Mouse (Mus musculus): ENCODE measurements around the gene Cabp7.

DNA sequence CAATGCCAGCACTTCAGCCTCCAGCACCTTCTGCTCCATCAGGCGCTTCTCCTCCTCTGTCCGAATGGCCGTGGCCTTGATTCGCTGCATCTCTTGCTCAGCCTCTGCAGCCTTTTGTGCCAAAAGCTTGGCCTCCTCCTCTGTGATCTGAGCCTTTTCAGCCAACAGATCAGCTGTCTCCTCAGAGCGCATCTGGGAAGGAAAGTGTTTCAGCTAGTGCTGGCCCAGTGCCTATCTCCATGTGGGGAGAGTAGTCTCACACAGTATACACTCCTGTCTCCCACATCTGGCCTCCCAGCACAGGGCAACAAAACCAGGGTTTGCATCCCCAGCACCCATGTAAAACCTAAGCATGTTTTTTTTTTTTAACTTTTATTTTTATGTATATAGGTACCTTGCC lies 43.1 kb upstream of the Cabp7 start:
- TF ChIP-seq UBTF (IDR thresholded peaks at IDR 0.05; ENCODE audit: low read depth, low read length) (no peak), CTCF (conservative IDR thresholded peaks at IDR 0.05 in 1 of 2, IDR thresholded peaks at IDR 0.05 in 1 of 2; ENCODE audit: low read depth in 2 of 2, low read length in 2 of 2) (no peak), TCF12 (IDR thresholded peaks at IDR 0.05; ENCODE audit: low read depth, low read length) (no peak), SIN3A (IDR thresholded peaks at IDR 0.05; ENCODE audit: low read length) (no peak), HCFC1 (IDR thresholded peaks at IDR 0.05; ENCODE audit: low read depth, low read length) (no peak), MXI1 (IDR thresholded peaks at IDR 0.05; ENCODE audit: low read depth, low read length) (no peak), POLR2A (IDR thresholded peaks at IDR 0.05; ENCODE audit: low read depth, low read length) (no peak), CHD1 (IDR thresholded peaks at IDR 0.05; ENCODE audit: low read depth, low read length) (no peak)
